Mouse (Mus musculus) kidney, postnatal 0 days (tissue): ENCODE measurements around the gene Tcf25. TPM values are rescaled to one million over a fixed set of nuclear protein-coding genes. Genes with fewer than 3 reads are reported as not detected.
A peak's percentile ranks its signal among the peaks of the same experiment; 100 is the strongest.

Experiments used
- ATAC-seq: fragments of 200-750 bp; cut with Nextera tagmentation; replicated peaks from 2 replicates; pipeline ENCODE4 v1.8.0; 2017; ENCODE audit warnings: low read depth, moderate number of reproducible peaks, moderate TSS enrichment, moderate library complexity; ENCODE audit not compliant: low FRiP score
- DNase-seq: peaks from one replicate; pipeline ENCODE4 v3.0.0-alpha.2; 2016; ENCODE audit warnings: low spot score
- H3K27ac ChIP-seq: fragments of 300-500 bp; sonication (generic); 2 replicates; pipeline ENCODE4 v1.5.1; 2014; ENCODE audit warnings: mild to moderate bottlenecking
- H3K27me3 ChIP-seq: fragments of 300-500 bp; sonication (generic); 2 replicates; pipeline ENCODE4 v1.6.1; 2014; ENCODE audit warnings: low read length, mixed read lengths; ENCODE audit not compliant: insufficient read depth
- H3K36me3 ChIP-seq: fragments of 300-500 bp; sonication (generic); 2 replicates; pipeline ENCODE4 v1.6.1; 2014; ENCODE audit warnings: low read length, mixed read lengths; ENCODE audit not compliant: insufficient read depth
- H3K4me1 ChIP-seq: fragments of 300-500 bp; sonication (generic); replicated peaks from 2 replicates; pipeline ENCODE4 v1.6.1; 2014; ENCODE audit warnings: antibody characterized with exemption, low read length, mixed read lengths; ENCODE audit not compliant: insufficient read depth
- H3K4me2 ChIP-seq: fragments of 300-500 bp; sonication (generic); 2 replicates; pipeline ENCODE4 v1.6.1; 2014; ENCODE audit warnings: mild to moderate bottlenecking, low read length, moderate library complexity, mixed read lengths
- H3K4me3 ChIP-seq: fragments of 300-500 bp; sonication (generic); replicated peaks from 2 replicates; pipeline ENCODE4 v1.5.1; 2014; ENCODE audit warnings: low read depth, low read length
- H3K9ac ChIP-seq: fragments of 300-500 bp; sonication (generic); 2 replicates; pipeline ENCODE4 v1.6.1; 2014; ENCODE audit warnings: low read depth, low read length
- H3K9me3 ChIP-seq: fragments of 300-500 bp; sonication (generic); replicated peaks from 2 replicates; pipeline ENCODE4 v1.6.1; 2016; ENCODE audit warnings: low read length, inconsistent platforms, mixed read lengths
- CTCF ChIP-seq: IDR thresholded peaks from 2 replicates; pipeline ENCODE4 v1.5.1; 2016; ENCODE audit warnings: antibody characterized with exemption, low read depth, mild to moderate bottlenecking, moderate library complexity
- WGBS: fragments of 180-500 bp; shearing (Covaris S2); extraction: QIAGEN DNeasy Blood & Tissue Kit; methylation state at CpG from one replicate; pipeline ENCODE4 v1.1.7; 2014; 5-methylcytosine and 5-hydroxymethylcytosine counted together
- polyA plus RNA-seq: library from polyadenylated mRNA; unstranded; fragments of >200 nt; fragmentation: Nextera tagmentation; extraction: Ambion mirVana; gene quantifications from 2 replicates; pipeline ENCODE4 v1.2.1, GENCODE M21; 2015

Gene Tcf25
- polyA plus RNA-seq, 1 experiment from 2014 or later = 170 TPM

GRCm38 (mm10) chr8:123402730-123403326, 29.3 kb downstream of the Tcf25 start:
- H3K36me3 ChIP-seq = peaks cover 39% of the 10 kb centered on the region
- no peak overlapping the region for H3K27ac ChIP-seq
- no peak for DNase-seq
- no peaks in the 10 kb centered on the region for H3K4me1 ChIP-seq
- H3K4me3 ChIP-seq = no peak overlapping the region
- H3K9ac ChIP-seq = no peak overlapping the region
- no peak overlapping the region for H3K4me2 ChIP-seq
- no peak for TF ChIP-seq CTCF
- H3K9me3 ChIP-seq = no peaks in the 10 kb centered on the region
- ATAC-seq = no peak
- WGBS = 81% methylated on average over 9 of the region's 9 CpGs
- H3K27me3 ChIP-seq = no peaks in the 10 kb centered on the region

- no peak overlapping the region for H3K4me2 ChIP-seq
- peaks cover 4% of the 10 kb centered on the region; the same call in 1 of the 2 replicates for H3K27me3 ChIP-seq
- H3K4me1 ChIP-seq = no peaks in the 10 kb centered on the region
- ATAC-seq (no peak), DNase-seq (peak; percentile 12)
- 23% methylated on average over 8 of the region's 8 CpGs for WGBS
- H3K4me3 ChIP-seq = no peak overlapping the region
- H3K9ac ChIP-seq = no peak overlapping the region
- H3K9me3 ChIP-seq = no peaks in the 10 kb centered on the region
- TF ChIP-seq CTCF = no peak
- H3K27ac ChIP-seq = no peak overlapping the region
- H3K36me3 ChIP-seq = peaks cover 22% of the 10 kb centered on the region
Measured at GRCm38 (mm10) chr8:123404521-123404920, 31.0 kb downstream of the Tcf25 start.

GRCm38 (mm10) chr8:123406786-123407185, 33.2 kb downstream of the Tcf25 start, which contains the start of gene Mc1r:
Gene Mc1r (plus strand): TSS chr8:123407107.
- no peaks in the 10 kb centered on the region for H3K4me1 ChIP-seq
- peak; percentile 64 for DNase-seq
- H3K4me3 ChIP-seq = no peak within 1 kb of the TSS
- no peak within 1 kb of the TSS for H3K9ac ChIP-seq
- no peak for ATAC-seq
- H3K9me3 ChIP-seq = no peaks in the 10 kb centered on the region
- no peak within 1 kb of the TSS for H3K4me2 ChIP-seq
- WGBS = 15% methylated on average over 4 of the region's 4 CpGs
- H3K27ac ChIP-seq = no peak within 1 kb of the TSS
- H3K27me3 ChIP-seq = peaks cover 22% of the 10 kb centered on the region
- TF ChIP-seq CTCF = peak; percentile 81
- H3K36me3 ChIP-seq = peaks cover 7% of the 10 kb centered on the region; the same call in 1 of the 2 replicates

- Histone ChIP-seq H3K4me2 (no peak overlapping the region), H3K27ac (no peak overlapping the region), H3K9ac (no peak overlapping the region), H3K9me3 (no peaks in the 10 kb centered on the region), H3K4me3 (no peak overlapping the region), H3K4me1 (no peaks in the 10 kb centered on the region), H3K36me3 (peaks cover 7% of the 10 kb centered on the region; the same call in 1 of the 2 replicates), H3K27me3 (peaks cover 30% of the 10 kb centered on the region)
- DNase-seq (no peak), ATAC-seq (no peak)
- 86% methylated on average over 13 of the region's 13 CpGs for WGBS
- TF ChIP-seq CTCF = no peak
Measured at GRCm38 (mm10) chr8:123407612-123408011, 34.1 kb downstream of the Tcf25 start.

GRCm38 (mm10) chr8:123408586-123409544, 35.3 kb downstream of the Tcf25 start:
- Histone ChIP-seq H3K4me3 (no peak overlapping the region), H3K27me3 (peaks cover 41% of the 10 kb centered on the region), H3K27ac (no peak overlapping the region), H3K9ac (no peak overlapping the region), H3K36me3 (no peaks in the 10 kb centered on the region), H3K9me3 (no peaks in the 10 kb centered on the region), H3K4me2 (no peak overlapping the region), H3K4me1 (no peaks in the 10 kb centered on the region)
- ATAC-seq = no peak
- no peak for DNase-seq
- 73% methylated on average over 9 of the region's 9 CpGs for WGBS
- TF ChIP-seq CTCF = no peak

- Histone ChIP-seq H3K27me3 (peaks cover 46% of the 10 kb centered on the region), H3K4me3 (no peak overlapping the region), H3K36me3 (no peaks in the 10 kb centered on the region), H3K27ac (no peak overlapping the region), H3K9me3 (no peaks in the 10 kb centered on the region), H3K4me2 (no peak overlapping the region), H3K4me1 (no peaks in the 10 kb centered on the region), H3K9ac (no peak overlapping the region)
- WGBS = 47% methylated on average over 8 of the region's 8 CpGs
- no peak for ATAC-seq
- no peak for DNase-seq
- TF ChIP-seq CTCF = no peak
Measured at GRCm38 (mm10) chr8:123410049-123410587, 36.6 kb downstream of the Tcf25 start.
